Mouse (Mus musculus) thymus, adult 2 months (tissue): ENCODE results near the gene Tmem200a. TPM values are rescaled to one million over a fixed set of nuclear protein-coding genes. Genes with fewer than 3 reads are reported as not detected.
A peak's percentile ranks its signal among the peaks of the same experiment; 100 is the strongest.

Source experiments
- DNase-seq: peaks from one replicate; pipeline ENCODE4 v3.0.0; 2021
- H3K27ac ChIP-seq: fragments of 200-500 bp; 2 replicates; pipeline ENCODE4 v1.5.1; 2012; ENCODE audit warnings: low read length, control low read depth; ENCODE audit not compliant: control insufficient read depth, insufficient read depth
- H3K27me3 ChIP-seq: fragments of 200-500 bp; 2 replicates; pipeline ENCODE4 v1.6.1; 2012; ENCODE audit warnings: mild to moderate bottlenecking, low read length, moderate library complexity, mixed read lengths; ENCODE audit not compliant: control insufficient read depth, insufficient read depth
- H3K36me3 ChIP-seq: fragments of 200-500 bp; 2 replicates; pipeline ENCODE4 v1.6.1; 2012; ENCODE audit warnings: mild to moderate bottlenecking, low read length, moderate library complexity; ENCODE audit not compliant: control insufficient read depth, insufficient read depth
- H3K4me1 ChIP-seq: fragments of 200-500 bp; replicated peaks from 2 replicates; pipeline ENCODE4 v1.6.1; 2012; ENCODE audit warnings: low read length; ENCODE audit not compliant: control insufficient read depth, insufficient read depth
- H3K4me3 ChIP-seq: fragments of 200-500 bp; 2 replicates; pipeline ENCODE4 v1.5.1; 2012; ENCODE audit warnings: mild to moderate bottlenecking, low read length, control low read depth, moderate library complexity; ENCODE audit not compliant: control insufficient read depth, insufficient read depth
- CTCF ChIP-seq: fragments of 200-500 bp; IDR thresholded peaks from 2 replicates; pipeline ENCODE4 v1.5.1; 2012; ENCODE audit warnings: mild to moderate bottlenecking, control low read depth, low read length, moderate library complexity, borderline replicate concordance; ENCODE audit not compliant: control insufficient read depth, poor library complexity, insufficient read depth; ENCODE audit errors: extremely low read depth
- POLR2A ChIP-seq: fragments of 200-500 bp; IDR thresholded peaks from 2 replicates; pipeline ENCODE4 v1.6.1; 2012; ENCODE audit warnings: mild to moderate bottlenecking, low read length, control low read depth, moderate library complexity; ENCODE audit not compliant: control insufficient read depth, poor library complexity, insufficient read depth; ENCODE audit errors: extremely low read depth
- WGBS: fragments of 180-500 bp; shearing (Covaris S2); methylation state at CpG from one replicate; pipeline ENCODE4 v1.1.7; 2018; 5-methylcytosine and 5-hydroxymethylcytosine counted together
- polyA plus RNA-seq: library from polyadenylated mRNA; depleted of rRNA; stranded (reverse); fragments of >200 nt; gene quantifications from 2 replicates; pipeline ENCODE4 v1.2.3, GENCODE M21; 2012; rRNA removed

Tmem200a gene
- polyA plus RNA-seq = 0.10 and 0.11 TPM in 2 replicates

DNA sequence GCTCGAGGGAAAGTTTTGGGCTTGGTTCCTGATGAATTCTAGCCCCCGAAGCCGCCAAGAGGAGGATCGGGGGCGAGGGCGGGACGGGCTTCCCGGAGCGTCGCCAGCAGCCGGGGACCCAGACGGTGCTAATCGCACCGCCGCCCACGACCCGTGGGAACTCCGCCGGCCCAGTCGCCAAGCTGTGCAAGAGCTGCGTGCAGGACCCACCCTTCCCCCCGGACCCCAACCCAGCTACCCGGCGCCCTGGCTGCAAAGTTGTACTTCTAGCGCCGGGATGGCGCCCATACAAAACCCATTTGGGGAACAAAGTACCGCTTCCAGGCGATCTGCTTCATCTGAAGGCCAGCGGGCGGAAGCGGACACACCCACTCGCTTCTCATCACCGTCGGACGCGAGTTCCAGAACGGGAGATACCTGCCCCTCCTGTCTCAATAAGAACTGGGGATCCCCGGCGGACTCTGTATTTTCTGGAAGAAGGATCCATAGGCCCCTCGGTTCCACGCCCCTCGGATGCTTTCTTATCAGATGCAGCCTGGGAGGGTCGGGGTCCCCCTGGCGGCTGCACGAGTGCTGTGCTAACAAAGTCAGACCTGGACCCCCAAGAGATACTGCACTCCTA, at the start of gene Tmem200a:
Gene Tmem200a, minus strand, starts transcription at position 532 of the 622 bp plus-strand sequence.
- peak; percentile 13 for DNase-seq
- peak within 1 kb of the TSS; percentile 10; the same call in 1 of the 2 replicates for H3K4me3 ChIP-seq
- no peaks in the 10 kb centered on the region for H3K4me1 ChIP-seq
- H3K27ac ChIP-seq = no peak within 1 kb of the TSS
- WGBS = 3% methylated on average over 46 of the region's 46 CpGs
- H3K27me3 ChIP-seq = no peaks in the 10 kb centered on the region; the same call in 1 of the 2 replicates
- no peak for TF ChIP-seq POLR2A
- TF ChIP-seq CTCF = peak; percentile 62; the same call in 1 of the 2 replicates
- H3K36me3 ChIP-seq = no peaks in the 10 kb centered on the region

DNA sequence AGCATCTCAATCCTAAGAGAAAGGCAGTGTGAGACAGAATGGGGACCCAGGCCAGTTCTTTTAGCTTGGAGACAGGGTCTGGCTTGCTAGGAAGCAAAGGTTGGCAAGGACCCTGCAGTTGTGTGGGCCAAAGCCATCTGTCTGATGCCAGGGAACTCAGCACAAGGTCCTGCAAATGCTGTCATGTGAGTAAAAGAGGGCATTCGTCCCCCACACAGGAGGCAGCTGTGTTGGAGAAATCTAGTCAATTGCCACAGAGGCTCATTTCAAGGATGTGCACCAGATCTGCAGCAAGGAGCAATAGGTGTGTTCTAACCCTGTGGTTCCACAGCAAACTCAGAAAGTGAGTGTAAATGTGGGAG, 41.0 kb upstream of the Tmem200a start:
- 91% methylated on average over 1 of the region's 1 CpGs for WGBS
- Histone ChIP-seq H3K36me3 (no peaks in the 10 kb centered on the region), H3K4me3 (no peak overlapping the region), H3K27me3 (no peaks in the 10 kb centered on the region), H3K27ac (no peak overlapping the region), H3K4me1 (no peaks in the 10 kb centered on the region)
- DNase-seq = no peak
- TF ChIP-seq CTCF (no peak), POLR2A (no peak)

DNA sequence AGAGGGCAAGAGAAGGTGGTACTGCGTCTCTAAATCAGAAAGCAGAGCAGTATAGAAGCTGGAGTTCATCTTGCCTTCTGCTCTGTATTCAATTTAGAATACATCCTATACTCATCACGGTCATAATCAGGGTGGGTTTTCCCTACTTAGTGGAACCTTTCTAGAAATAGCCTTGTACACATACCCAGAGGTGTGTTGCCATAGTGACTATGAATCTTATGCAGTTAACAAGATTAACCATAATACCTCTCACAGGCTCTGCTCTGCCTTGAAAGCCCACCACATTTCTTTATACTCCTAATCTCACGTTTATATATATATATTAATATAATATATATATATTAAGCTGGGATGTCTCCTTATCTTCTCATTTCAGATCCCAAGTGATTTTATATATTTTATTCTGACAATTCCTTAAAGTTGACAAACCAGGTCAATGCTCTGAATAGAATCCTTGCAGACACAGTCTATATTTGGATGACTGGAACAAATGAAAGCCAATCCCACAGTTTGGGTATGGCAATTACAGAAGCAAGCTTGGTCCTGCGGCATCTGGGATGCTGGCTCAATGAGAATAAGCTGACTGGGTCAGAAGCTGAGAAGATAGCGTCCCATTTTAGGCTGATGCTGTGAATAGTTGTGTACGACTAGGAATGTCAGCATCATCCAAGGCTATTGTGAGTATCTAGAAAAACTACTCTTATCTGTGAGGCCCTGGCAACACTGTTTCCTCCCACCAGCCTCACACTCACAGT, 40.4 kb upstream of the Tmem200a start:
- no peak overlapping the region for H3K4me3 ChIP-seq
- WGBS = 92% methylated on average over 6 of the region's 6 CpGs
- no peak overlapping the region for H3K27ac ChIP-seq
- TF ChIP-seq CTCF = no peak
- TF ChIP-seq POLR2A = no peak
- H3K4me1 ChIP-seq = no peaks in the 10 kb centered on the region
- DNase-seq = no peak
- H3K27me3 ChIP-seq = no peaks in the 10 kb centered on the region
- H3K36me3 ChIP-seq = no peaks in the 10 kb centered on the region

DNA sequence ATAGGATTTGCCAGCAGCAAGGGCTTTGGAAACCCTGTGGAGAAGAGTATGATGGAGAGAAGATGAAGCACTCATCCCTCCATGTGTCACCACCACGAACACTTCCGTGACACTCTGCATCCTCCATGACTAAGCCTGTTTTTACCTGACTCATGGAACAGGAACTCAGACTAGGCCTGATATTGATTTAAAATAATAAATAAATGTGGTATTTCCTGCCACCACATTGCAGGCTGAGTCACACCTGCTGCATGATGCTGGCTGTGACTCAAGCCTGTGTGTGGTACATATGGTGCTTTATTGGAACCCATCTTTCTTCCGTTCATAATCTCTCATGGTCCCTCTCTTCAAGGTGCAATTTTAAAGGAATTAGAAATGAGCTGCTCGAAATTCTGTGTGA, 35.6 kb upstream of the Tmem200a start:
- Histone ChIP-seq H3K27ac (no peak overlapping the region), H3K27me3 (no peaks in the 10 kb centered on the region), H3K4me3 (no peak overlapping the region), H3K36me3 (no peaks in the 10 kb centered on the region), H3K4me1 (no peaks in the 10 kb centered on the region)
- no peak for TF ChIP-seq CTCF
- no peak for TF ChIP-seq POLR2A
- DNase-seq = no peak
- 79% methylated on average over 4 of the region's 4 CpGs for WGBS

DNA sequence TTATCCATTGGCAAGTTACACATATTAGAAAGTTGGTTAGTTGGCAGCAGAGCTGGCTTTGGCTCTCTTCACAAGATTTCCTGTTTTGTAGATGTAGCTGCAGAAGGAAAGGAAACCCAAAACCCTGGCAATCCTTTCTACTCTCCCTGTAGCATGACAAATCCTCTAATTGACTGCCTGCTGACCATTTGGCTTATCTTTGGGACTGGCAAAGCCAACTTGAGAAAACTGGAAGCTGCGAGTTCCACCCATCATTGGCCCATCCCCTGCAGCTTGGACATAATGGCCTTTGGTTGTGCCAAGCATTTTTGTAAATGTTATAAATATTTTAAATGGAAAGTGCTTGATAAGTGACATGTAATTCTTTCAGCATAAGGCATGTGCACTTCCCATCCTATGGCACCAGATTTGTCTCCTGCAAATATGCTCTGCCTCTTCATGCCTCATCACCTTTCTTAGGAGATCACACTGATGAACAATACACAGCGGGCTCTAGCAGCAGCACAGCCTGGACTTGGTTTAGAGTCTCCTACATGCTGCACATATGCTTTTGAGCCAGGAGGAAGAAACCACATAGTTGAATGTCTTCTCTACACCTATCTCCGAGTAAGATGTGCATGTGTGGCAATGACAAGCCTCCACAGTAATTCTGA, 24.6 kb upstream of the Tmem200a start:
- TF ChIP-seq CTCF (no peak), POLR2A (no peak)
- Histone ChIP-seq H3K4me1 (no peaks in the 10 kb centered on the region), H3K4me3 (no peak overlapping the region), H3K27me3 (no peaks in the 10 kb centered on the region), H3K36me3 (no peaks in the 10 kb centered on the region), H3K27ac (no peak overlapping the region)
- 81% methylated on average over 3 of the region's 3 CpGs for WGBS
- no peak for DNase-seq

DNA sequence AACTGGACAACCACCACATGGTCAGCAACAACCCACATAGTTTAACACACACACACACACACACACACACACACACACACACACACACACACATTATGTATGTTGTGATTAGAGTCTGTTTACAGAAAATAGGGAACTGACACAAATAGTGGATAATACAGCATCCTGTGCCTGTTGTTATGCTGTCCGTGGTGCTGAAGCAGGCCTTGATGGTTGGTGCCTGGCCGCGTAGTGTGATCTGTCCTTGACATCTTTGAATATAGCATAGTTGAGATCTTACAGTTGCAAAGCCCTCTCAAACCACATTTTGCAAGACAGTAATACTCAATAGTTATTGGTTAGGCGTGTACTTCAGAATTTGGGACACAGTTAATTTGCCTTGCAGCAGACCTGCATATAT, 3.2 kb upstream of the Tmem200a start:
- TF ChIP-seq CTCF = no peak
- no peak for TF ChIP-seq POLR2A
- Histone ChIP-seq H3K36me3 (no peaks in the 10 kb centered on the region), H3K27ac (no peak overlapping the region), H3K27me3 (no peaks in the 10 kb centered on the region; the same call in 1 of the 2 replicates), H3K4me1 (no peaks in the 10 kb centered on the region), H3K4me3 (no peak overlapping the region)
- no peak for DNase-seq
- WGBS = 68% methylated on average over 4 of the region's 4 CpGs
